Mouse (Mus musculus) midbrain, embryonic 12.5 days (tissue): ENCODE measurements at regions not wholly inside any gene's neighbourhood (a gene's known extent, or its start where the extent isn't known, plus 50 kb on each side); places are given as distances from the start of the nearest gene placed in this dataset.

Experiments used
- ATAC-seq: fragments of 200-750 bp; cut with Nextera tagmentation; 2 replicates; pipeline ENCODE4 v1.8.0; 2017; ENCODE audit warnings: low read depth, moderate TSS enrichment, moderate library complexity; ENCODE audit not compliant: low FRiP score
- H3K27ac ChIP-seq: fragments of 300-500 bp; sonication (generic); replicated peaks from 2 replicates; pipeline ENCODE4 v1.5.1; 2016; ENCODE audit warnings: mild to moderate bottlenecking
- H3K27me3 ChIP-seq: fragments of 300-500 bp; sonication (generic); 2 replicates; pipeline ENCODE4 v1.6.1; 2016; ENCODE audit warnings: mild to moderate bottlenecking
- H3K36me3 ChIP-seq: fragments of 300-500 bp; sonication (generic); 2 replicates; pipeline ENCODE4 v1.6.1; 2016
- H3K4me1 ChIP-seq: fragments of 300-500 bp; sonication (generic); 2 replicates; pipeline ENCODE4 v1.6.1; 2016
- H3K4me2 ChIP-seq: fragments of 300-500 bp; sonication (generic); replicated peaks from 2 replicates; pipeline ENCODE4 v1.6.1; 2016; ENCODE audit warnings: mild to moderate bottlenecking, moderate library complexity
- H3K4me3 ChIP-seq: fragments of 300-500 bp; sonication (generic); 2 replicates; pipeline ENCODE4 v1.5.1; 2016; ENCODE audit warnings: mild to moderate bottlenecking
- H3K9ac ChIP-seq: fragments of 300-500 bp; sonication (generic); replicated peaks from 2 replicates; pipeline ENCODE4 v1.6.1; 2016; ENCODE audit warnings: mild to moderate bottlenecking, moderate library complexity
- H3K9me3 ChIP-seq: fragments of 300-500 bp; sonication (generic); 2 replicates; pipeline ENCODE4 v1.6.1; 2016; ENCODE audit warnings: mild to moderate bottlenecking
- WGBS: fragments of 180-500 bp; shearing (Covaris S2); methylation state at CpG from one replicate; pipeline ENCODE4 v1.1.7; 2016; 5-methylcytosine and 5-hydroxymethylcytosine counted together

DNA sequence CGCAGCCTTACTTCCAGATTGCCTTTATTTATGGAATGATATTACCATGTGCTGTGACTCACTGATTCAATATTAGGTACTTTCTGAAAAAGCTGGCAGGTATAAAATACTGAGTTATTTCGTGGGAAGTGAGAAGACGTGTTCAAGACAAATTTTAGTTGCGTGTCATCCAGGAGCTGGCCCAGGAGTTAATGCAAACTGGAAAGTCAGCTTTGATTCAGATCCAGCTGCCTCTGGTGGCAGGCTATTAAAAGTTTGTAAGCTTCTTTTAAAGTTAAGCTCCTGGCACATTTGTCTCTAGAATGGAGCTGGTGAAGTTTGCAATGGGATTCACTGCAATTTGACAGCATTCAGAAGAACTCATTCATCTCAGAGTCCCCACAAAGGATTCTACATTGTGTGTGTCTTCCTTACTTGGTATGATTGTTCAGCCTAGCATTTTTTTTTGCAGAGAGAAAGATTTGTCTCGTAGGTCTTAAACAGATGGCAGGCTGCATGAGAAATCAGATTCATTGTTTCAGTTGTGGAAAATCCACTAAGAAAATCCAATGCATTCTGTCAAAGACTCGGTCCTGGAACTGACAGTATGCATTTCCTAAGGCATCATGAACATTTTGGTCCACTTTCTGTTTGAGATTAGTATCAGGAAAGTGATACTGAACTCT is 599.1 kb downstream of the Gm19410 start:
- H3K27ac ChIP-seq = no peak overlapping the region
- ATAC-seq = no peak
- H3K4me1 ChIP-seq = no peaks in the 10 kb centered on the region
- H3K4me3 ChIP-seq = no peak overlapping the region
- no peak overlapping the region for H3K4me2 ChIP-seq
- WGBS = 65% methylated on average over 6 of the region's 6 CpGs
- H3K9ac ChIP-seq = no peak overlapping the region
- no peaks in the 10 kb centered on the region for H3K36me3 ChIP-seq
- H3K27me3 ChIP-seq = no peaks in the 10 kb centered on the region
- no peaks in the 10 kb centered on the region for H3K9me3 ChIP-seq

- no peak overlapping the region for H3K9ac ChIP-seq
- ATAC-seq = no peak
- H3K27me3 ChIP-seq = no peaks in the 10 kb centered on the region
- H3K36me3 ChIP-seq = no peaks in the 10 kb centered on the region
- no peak overlapping the region for H3K4me3 ChIP-seq
- H3K4me1 ChIP-seq = no peaks in the 10 kb centered on the region
- no peaks in the 10 kb centered on the region for H3K9me3 ChIP-seq
- 75% methylated on average over 2 of the region's 2 CpGs for WGBS
- no peak overlapping the region for H3K27ac ChIP-seq
- H3K4me2 ChIP-seq = no peak overlapping the region
Observed at GRCm38 (mm10) chr8:36365945-36366344, 600.4 kb downstream of the Gm19410 start.

DNA sequence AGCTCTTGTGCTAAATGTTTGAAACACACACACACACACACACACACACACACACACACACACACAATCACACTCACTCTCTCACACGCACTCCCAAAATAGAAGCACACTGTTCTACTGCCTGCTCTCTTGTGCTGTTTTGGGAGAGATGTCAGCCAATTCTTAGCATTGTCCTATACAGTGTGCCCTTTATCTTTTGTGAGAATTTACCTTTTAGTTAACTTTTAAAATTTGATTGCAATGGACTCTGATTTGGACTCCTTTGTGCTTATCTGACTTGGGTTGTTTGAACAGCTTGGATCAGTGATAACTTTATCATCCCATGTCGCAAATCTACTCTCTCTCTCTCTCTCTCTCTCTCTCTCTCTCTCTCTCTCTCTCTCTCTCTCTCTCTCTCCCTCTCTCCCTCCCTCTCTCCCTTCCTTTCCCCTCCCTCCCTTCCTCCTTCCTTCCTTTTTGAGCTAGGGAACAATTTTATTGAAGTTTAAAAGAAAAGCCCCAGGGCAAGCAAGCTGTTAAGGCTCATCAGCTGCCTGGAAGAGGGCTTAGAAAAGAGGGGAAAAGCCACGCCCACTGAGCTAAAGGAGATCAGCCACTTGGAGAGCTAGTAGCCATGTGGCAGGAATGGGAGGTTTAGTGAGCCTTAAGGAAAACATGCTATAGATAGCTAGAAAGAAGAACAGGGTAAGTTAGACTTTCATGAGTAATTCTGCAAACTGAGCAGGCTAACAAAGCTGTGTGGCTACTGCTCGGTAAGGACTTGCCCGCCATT is 611.2 kb downstream of the Gm19410 start:
- Histone ChIP-seq H3K9me3 (no peaks in the 10 kb centered on the region), H3K27ac (no peak overlapping the region), H3K4me2 (no peak overlapping the region), H3K9ac (no peak overlapping the region), H3K36me3 (no peaks in the 10 kb centered on the region), H3K4me3 (no peak overlapping the region), H3K27me3 (no peaks in the 10 kb centered on the region), H3K4me1 (no peaks in the 10 kb centered on the region)
- WGBS = 65% methylated on average over 5 of the region's 5 CpGs
- ATAC-seq = no peak

GRCm38 (mm10) chr8:36394487-36394886 is 598.9 kb upstream of the AI429214 start:
- no peaks in the 10 kb centered on the region for H3K4me1 ChIP-seq
- no peak overlapping the region for H3K9ac ChIP-seq
- no peak overlapping the region for H3K4me2 ChIP-seq
- H3K36me3 ChIP-seq = no peaks in the 10 kb centered on the region
- 90% methylated on average over 9 of the region's 9 CpGs for WGBS
- H3K27me3 ChIP-seq = no peaks in the 10 kb centered on the region
- no peaks in the 10 kb centered on the region for H3K9me3 ChIP-seq
- H3K27ac ChIP-seq = no peak overlapping the region
- no peak for ATAC-seq
- H3K4me3 ChIP-seq = no peak overlapping the region

GRCm38 (mm10) chr8:36396493-36396892 is 596.9 kb upstream of the AI429214 start:
- Histone ChIP-seq H3K4me3 (no peak overlapping the region), H3K27me3 (no peaks in the 10 kb centered on the region), H3K9me3 (no peaks in the 10 kb centered on the region), H3K4me1 (no peaks in the 10 kb centered on the region), H3K9ac (no peak overlapping the region), H3K36me3 (no peaks in the 10 kb centered on the region), H3K27ac (no peak overlapping the region), H3K4me2 (no peak overlapping the region)
- ATAC-seq = no peak
- 80% methylated on average over 1 of the region's 1 CpGs for WGBS

- Histone ChIP-seq H3K27ac (no peak overlapping the region), H3K4me2 (no peak overlapping the region), H3K4me3 (no peak overlapping the region), H3K36me3 (no peaks in the 10 kb centered on the region), H3K27me3 (no peaks in the 10 kb centered on the region), H3K4me1 (no peaks in the 10 kb centered on the region), H3K9ac (no peak overlapping the region), H3K9me3 (no peaks in the 10 kb centered on the region)
- no peak for ATAC-seq
- WGBS = 87% methylated on average over 2 of the region's 2 CpGs
Observed at GRCm38 (mm10) chr8:36406706-36407105, 586.7 kb upstream of the AI429214 start.
